Mouse (Mus musculus): ENCODE results near the gene P4htm.

DNA sequence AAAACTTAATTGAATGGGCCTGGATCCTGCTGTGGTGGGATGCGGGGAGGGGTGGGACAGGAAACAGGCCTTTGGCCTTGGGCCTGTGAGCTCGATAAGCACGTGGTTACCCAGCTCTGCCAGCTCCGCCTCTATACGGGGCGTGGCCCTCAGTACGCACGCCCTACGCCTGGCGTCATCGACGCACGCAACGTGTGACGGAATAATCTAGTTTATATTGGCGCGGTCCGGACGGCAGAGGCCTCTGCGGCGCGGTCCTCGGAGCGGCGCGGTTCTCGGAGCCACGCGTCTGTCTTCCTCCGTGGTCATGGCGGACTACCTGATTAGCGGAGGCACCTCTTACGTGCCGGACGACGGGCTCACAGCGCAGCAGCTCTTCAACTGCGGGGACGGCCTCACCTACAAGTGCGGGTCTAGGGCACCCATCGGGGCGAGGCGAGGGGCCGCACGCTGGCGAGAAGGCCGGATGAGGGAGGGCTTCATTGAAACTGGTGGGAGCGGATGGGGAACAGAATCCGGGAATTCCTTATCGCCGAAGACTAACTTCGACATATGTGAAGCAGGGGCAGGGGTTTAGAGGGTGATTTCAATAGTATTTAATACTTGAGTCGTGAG, 37.1 kb downstream of the P4htm start, which contains the start of gene Impdh2:
- no peak for TF ChIP-seq CTCF (IDR thresholded peaks at IDR 0.05; ENCODE audit: insufficient read depth, low read depth, low read length)
- TF ChIP-seq POLR2A (IDR thresholded peaks at IDR 0.05; ENCODE audit: insufficient read depth, low read depth, low read length), result peak; percentile 84

All from olfactory bulb, adult 2 months (tissue).